Mouse (Mus musculus) olfactory bulb, adult 2 months (tissue): ENCODE data around the gene Gdf5.

Experiments used
- CTCF ChIP-seq: fragments of 200-500 bp; IDR thresholded peaks from 2 replicates; pipeline ENCODE4 v1.5.1; 2012; ENCODE audit warnings: low read depth, mild to moderate bottlenecking, low read length, moderate library complexity; ENCODE audit not compliant: insufficient read depth
- POLR2A ChIP-seq: fragments of 200-500 bp; IDR thresholded peaks from 2 replicates; pipeline ENCODE4 v1.6.1; 2012; ENCODE audit warnings: mild to moderate bottlenecking, low read depth, low read length, moderate library complexity; ENCODE audit not compliant: insufficient read depth

GRCm38 (mm10) chr2:155947390-155948002 lies 2.3 kb upstream of the Gdf5 start:
- TF ChIP-seq CTCF (no peak), POLR2A (no peak)
